Mouse (Mus musculus): ENCODE data around the gene Zbtb22.
"Not testable (repeated sequence)": the region's sequence is repeated elsewhere in the genome, so short reads cannot be mapped to it uniquely, and the experiment has no call there.

The Zbtb22 gene

DNA sequence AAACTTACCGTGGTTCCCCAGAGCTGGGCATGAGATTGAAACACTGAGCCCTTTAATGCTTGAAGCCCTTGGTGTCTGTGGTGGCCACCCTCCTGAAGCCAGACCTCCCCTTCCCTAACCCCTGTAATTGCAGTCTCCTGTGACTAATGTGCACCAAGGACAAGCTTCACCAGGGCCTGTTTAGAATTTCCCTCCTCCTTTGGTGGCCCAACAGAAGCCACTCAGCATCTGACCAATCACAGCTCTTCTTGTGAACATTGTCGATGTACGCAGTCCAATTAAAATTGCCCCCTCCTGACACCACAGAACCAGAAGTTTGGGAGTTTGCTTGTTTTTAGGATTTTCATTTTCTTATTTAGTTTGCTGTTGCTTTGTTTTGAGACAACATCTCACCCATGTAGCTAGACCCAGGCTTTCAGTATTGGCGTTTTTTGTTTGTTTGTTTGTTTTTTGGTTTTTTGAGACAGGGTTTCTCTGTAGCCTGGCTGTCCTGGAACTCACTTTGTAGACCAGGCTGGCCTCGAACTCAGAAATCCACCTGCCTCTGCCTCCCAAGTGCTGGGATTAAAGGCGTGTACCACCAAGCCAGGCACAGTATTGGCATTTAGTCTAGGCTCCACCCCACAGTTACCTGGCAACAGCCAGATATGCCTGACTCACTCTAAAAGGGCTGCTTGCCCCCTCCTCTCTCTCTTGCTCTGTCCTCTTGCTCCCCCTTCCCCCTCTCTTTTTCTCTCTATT lies 11.6 kb upstream of the Zbtb22 start:
- not testable (repeated sequence) for DNase-seq (ENCODE audit: low spot score)

DNA sequence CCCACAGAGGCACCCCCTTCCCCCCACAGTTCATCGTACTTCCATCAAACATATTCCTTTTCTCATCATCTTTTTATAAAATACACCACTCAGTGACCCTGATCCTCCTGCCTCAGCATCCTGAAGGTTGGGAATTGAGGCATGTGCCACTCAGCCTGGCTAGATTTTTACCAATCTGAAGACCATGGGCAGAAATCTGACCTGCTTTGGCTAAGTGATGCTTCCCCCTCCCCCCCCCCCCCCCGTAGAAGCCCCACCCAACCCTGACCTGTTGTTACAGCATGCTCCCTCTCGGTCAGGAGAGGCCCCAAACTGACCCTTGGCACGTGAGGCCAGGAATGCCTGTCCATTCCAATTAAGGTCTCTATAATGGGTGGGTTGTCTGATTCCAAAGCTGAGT lies 10.9 kb upstream of the Zbtb22 start, which contains the start of gene Platr17:
TSS of gene Platr17 (plus strand) at position 301 of the 400 bp plus-strand sequence.
- not testable (repeated sequence) for DNase-seq (ENCODE audit: low spot score)

DNA sequence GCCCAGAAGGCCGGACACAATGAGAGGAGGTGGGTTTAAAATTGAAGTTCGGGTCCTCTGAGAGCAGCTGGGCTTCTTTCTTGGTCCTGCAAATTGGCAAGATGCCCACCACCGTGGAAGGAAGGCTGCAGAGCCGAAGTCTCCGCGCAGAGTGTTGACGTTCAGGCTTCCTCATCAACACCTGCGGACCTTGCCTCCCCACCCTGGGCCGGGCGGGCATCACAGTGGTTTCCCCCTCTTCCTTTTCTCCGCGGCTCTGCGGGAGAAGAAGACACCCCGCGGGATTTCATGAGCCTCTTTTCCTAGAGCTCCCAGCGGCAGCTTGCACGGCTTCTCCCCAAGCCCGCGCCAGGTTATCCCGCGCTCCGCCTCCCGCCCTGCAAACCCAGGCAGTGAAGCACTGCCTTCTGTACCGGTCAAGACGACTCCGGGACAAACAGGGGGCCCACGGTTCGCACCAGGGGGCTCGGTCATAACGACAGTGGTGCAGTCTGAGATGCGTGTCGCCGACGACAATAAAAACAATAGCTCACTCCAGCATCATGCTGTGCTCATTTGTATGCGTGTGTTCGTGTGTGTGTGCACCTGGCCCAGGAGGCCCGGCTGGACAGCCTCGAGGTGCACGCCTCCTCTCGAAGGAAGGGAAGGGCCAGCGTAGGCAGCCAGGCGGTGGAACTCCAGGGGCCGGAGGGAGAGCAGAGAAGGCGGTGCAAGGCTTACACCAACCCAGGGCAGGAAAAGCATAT lies 7.2 kb upstream of the Zbtb22 start:
- no peak for DNase-seq (ENCODE audit: low spot score)

DNA sequence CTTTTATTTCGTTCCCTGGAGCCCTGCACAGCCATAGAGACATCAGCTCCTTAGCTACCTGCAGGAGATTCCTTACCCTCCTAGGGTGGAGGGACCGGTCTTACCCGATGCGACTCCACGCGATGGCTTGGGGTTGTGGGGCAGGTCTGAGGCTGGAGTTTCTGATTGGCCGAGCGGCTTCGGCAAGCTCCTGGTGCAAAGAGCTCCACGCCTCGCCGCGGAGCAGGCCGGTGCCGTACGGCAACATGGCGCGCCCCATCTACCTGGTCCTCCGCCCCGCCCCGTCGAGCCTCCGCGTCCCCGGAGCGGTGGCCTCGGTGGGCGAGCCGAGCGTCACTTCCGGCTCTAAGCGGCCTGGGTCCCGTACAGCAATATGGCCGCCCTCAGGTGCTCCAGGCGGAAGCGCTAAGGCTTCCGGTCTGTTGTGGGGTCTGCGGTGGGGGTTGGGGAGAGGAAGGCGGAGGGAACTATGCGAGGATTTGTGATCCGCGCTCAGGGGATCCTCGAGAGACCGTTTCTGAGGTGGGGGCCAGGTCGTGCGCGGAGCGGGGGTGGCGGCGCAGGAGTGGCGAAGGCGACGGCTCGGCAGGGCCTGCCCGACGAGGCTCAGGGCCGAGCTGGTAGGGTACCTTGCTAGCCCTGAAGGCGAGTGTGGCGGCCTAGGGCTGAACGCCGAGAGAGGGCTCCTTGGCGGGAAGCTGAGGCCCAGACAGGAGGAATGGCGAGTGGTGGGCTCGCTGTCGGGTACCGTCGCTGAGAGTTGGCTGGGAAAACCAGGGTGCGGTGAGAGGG lies 6.4 kb upstream of the Zbtb22 start, which contains the start of gene Daxx:
TSS of gene Daxx (plus strand) at position 338 of the 792 bp plus-strand sequence.
- DNase-seq (ENCODE audit: low spot score) = peak; percentile 96

DNA sequence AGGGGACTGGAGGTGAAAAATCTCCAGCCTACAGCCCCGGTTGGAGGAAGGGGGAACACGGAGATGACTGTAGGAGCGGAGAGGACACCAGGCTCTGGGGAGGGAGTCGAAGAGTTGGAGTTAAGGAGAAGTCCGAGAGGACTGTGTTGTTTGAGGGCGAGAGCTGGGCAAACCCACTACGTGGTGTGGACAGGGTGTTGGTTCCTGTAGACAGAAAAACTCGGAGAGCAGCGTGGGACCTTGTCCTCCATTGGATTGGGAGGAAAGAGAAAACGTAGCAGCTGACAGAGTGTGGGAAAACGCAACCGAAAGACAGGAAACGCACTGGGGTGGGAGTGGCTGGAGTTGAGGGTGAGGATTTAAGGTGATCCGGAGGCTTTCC lies 5.8 kb upstream of the Zbtb22 start:
- no peak for DNase-seq (ENCODE audit: low spot score)

DNA sequence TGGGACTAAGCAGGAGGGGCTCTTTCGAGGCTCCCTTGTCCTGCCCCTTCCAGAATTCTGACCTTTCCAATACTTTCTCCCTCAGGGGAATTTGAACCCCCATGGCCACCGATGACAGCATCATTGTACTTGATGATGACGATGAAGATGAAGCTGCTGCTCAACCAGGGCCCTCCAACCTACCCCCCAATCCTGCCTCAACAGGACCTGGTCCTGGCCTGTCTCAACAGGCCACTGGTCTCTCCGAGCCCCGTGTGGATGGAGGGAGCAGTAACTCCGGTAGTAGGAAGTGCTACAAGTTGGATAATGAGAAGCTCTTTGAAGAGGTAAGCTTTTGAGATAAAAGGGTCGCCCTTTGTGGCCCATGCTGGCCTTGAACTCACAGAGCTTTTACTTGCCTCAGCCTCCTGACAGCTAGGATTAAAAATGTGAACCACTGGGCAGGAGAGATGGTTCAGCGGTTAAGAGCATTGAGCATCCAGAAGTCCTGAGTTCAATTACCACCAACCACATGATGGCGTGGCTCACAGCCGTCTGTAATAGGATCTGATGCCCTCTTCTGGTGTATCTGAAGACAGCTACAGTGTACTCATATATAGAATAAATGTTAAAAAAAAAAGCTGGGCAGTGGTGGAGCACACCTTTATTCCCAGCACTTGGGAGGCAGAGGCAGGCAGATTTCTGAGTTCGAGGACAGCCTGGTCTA lies 5.2 kb upstream of the Zbtb22 start:
- no peak for DNase-seq (ENCODE audit: low spot score)

DNA sequence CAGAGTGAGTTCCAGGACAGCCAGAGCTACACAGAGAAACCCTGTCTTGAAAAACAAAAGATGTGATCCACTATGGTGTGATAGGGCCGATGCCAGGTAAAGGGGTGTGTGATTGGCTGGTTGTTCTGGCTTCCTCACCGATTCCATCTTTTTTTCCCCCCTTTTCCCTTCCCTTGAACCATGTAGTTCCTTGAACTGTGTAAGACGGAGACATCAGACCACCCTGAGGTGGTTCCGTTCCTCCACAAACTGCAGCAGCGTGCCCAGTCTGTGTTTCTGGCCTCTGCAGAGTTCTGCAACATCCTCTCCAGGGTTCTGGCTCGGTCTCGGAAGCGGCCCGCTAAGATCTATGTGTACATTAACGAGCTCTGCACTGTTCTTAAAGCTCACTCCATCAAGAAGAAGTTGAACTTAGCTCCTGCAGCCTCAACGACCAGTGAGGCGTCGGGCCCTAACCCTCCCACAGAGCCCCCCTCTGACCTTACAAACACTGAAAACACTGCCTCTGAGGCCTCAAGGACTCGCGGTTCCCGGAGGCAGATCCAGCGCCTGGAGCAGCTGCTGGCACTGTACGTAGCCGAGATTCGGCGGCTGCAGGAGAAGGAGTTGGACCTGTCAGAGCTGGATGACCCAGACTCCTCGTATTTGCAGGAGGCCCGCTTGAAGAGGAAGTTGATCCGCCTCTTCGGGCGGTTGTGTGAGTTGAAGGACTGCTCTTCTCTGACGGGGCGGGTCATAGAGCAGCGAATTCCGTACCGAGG lies 4.5 kb upstream of the Zbtb22 start:
- no peak for DNase-seq (ENCODE audit: low spot score)

DNA sequence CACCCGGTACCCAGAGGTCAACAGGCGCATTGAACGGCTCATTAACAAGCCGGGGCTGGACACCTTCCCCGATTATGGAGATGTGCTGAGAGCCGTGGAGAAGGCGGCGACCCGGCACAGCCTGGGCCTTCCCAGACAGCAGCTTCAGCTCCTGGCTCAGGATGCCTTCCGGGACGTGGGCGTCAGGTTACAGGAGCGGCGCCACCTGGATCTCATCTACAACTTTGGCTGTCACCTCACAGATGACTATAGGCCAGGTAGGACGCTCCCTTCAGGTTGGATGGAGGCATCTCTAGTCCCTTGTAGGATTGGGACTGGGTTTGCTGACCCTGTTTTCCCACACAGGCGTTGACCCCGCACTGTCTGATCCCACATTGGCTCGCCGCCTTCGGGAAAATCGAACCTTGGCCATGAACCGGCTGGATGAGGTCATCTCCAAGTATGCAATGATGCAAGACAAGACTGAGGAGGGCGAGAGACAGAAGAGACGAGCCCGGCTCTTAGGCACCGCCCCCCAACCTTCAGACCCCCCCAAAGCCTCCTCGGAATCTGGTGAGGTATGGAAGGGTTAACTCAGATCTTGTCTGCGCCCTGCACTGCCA lies 3.8 kb upstream of the Zbtb22 start:
- DNase-seq (ENCODE audit: low spot score) = no peak

DNA sequence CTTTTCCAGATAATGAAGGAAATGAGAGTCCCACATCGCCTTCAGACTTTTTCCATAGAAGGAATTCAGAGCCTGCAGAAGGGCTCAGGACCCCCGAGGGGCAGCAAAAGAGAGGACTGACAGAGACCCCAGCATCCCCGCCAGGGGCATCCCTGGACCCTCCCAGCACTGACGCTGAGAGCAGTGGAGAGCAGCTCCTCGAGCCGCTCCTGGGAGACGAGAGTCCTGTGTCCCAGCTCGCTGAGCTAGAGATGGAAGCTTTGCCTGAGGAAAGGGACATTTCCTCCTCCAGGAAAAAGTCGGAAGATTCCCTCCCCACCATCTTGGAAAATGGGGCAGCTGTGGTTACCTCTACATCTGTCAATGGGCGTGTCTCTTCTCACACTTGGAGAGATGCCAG lies 2.4 kb upstream of the Zbtb22 start:
- no peak for DNase-seq (ENCODE audit: low spot score)

DNA sequence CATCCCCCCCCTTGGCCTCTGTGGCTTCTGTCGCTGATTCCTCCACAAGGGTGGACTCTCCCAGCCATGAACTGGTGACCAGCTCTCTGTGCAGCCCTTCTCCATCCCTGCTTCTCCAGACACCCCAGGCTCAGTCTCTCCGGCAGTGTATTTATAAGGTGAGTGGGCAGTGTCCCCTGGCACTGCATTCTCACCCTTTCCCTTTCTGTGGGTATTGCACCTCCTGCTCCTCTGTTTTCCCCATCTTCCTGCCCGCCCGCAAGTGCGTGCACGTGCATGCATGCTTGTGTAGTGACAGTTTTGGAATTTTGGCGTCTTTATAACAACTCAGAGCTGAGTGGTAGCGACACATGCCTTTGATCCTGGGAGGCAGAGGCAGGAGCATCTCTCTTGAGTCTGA lies 1.8 kb upstream of the Zbtb22 start:
- DNase-seq (ENCODE audit: low spot score) = no peak

DNA sequence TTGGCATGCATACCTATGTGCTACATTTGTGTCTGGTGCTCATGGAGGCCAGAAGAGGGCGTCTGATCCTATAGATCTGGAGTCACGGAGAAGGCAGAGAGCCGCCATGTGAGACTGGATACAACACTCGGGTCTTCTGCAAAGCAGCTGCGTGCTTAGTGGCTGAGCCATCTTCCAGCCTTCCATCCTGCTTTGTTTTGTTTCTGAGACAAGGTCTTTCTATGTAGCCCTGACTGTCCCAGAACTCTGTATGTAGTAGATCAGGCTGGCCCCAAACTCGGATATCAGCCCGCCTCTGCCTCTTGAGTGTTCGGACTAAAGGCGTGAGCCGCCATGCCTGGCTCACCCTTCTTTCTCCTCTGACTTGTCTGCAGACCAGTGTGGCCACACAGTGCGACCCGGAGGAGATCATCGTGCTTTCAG lies 724 bp upstream of the Zbtb22 start:
- DNase-seq (ENCODE audit: low spot score) = no peak

DNA sequence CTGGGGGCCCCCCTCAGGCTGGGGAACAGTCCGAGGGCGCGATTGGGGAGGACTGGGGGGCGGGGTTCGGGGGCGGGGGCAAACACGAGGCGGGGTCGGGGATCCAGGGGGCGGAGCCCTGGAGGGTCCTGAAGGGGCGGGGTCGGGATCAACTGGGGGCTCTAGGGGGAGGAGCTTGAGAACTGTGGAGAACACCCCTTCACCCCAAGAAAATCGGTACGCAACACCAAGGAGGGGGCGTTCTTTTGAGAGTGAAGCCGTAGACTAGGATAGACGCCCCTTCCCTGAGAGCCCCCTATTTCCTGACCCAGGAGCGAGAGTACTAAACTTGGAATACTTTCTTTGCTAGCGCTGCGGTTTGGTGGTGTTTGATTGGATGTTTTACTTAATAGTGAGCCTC lies 590 bp downstream of the Zbtb22 start:
- no peak for DNase-seq (ENCODE audit: low spot score)

DNA sequence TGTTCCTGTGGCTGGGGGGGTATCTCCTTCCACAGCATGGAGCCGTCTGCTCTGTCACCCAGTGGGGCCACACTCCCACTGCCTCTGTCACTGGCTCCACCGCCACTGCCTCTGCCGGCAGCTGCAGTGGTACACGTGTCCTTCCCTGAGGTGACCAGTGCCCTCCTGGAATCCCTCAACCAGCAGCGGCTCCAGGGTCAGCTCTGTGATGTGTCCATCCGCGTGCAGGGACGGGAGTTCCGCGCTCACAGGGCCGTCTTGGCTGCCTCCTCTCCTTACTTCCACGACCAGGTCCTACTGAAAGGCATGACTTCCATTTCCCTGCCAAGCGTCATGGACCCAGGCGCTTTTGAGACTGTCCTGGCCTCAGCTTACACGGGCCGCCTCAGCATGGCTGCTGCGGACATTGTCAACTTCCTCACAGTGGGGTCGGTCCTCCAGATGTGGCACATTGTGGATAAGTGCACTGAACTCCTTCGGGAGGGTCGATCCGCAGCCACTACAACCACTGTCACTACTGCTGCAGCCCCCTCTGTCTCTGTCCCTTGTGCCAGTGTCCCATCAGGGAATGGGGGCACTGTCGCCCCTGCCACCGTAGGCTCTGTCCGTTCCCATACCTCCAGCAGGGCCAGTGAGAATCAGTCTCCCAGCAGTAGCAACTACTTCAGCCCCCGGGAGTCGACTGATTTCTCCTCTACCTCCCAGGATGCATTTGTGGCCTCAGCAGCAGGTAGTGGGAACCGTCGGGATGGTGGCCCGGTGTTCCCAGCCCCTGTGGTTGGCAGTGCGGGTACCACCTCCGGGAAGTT lies 1.3 kb downstream of the Zbtb22 start:
- no peak for DNase-seq (ENCODE audit: low spot score)

DNA sequence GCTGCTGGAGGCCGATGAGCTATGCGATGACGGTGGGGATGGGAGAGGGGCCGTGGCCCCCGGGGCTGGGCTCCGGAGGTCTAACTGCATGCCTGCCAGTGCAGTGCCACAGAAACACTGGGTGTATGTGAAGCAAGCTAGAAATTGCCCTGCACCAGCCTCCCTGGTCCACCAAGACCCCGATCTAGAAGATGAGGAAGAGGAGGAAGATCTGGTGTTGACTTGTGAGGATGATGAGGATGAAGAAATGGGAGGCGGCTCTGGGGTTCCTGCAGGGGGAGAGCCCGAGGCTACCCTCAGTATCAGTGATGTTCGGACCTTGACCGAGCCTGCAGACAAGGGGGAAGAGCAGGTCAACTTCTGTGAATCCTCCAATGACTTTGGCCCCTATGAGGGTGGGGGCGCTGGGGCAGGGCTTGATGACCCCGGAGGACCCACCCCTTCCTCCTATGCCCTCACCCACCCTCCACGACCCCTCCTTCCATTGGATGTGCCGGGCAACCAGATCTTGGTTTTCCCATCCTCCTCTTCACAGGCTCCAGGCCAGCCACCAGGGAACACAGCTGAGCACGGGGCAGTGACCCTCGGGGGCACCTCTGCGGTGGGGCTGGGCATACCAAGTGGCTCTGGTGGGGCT lies 2.1 kb downstream of the Zbtb22 start:
- DNase-seq (ENCODE audit: low spot score) = no peak

DNA sequence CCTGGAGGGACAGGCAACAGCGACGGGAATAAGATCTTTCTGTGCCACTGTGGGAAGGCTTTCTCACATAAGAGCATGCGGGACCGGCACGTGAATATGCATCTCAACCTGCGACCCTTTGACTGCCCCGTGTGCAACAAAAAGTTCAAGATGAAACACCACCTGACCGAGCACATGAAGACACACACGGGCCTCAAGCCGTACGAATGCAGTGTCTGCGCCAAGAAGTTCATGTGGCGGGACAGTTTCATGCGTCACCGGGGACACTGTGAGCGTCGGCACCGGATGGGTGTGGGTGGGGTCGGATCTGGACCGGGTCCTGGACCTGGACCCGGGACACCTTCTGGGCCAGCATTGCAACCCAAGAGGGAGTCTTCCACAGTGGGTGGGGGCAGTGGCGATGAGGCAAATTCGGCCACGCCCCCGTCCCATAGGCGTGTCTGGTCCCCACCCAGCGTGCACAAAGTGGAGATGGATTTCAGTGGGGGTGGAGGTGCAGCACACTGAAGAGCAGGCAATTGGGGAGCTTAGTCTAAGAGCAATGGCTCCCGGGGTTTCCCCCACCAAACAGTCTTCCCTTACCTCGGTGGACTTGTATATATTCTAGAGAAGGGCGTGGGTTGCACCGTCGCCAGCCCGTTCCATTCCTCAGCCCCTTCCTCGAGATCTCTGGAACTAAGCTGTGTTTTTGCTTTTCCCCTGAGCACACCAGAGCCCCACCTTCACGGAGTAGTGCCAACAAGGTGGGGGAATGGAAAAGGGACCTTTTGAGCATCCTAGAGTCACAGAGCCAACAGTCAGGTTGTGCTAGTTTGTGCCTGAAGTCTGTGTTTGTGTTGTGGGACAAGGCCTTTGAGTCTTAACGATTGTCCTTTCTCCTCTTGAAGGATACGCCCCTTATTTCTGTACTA lies 2.8 kb downstream of the Zbtb22 start:
- DNase-seq (ENCODE audit: low spot score) = no peak

DNA sequence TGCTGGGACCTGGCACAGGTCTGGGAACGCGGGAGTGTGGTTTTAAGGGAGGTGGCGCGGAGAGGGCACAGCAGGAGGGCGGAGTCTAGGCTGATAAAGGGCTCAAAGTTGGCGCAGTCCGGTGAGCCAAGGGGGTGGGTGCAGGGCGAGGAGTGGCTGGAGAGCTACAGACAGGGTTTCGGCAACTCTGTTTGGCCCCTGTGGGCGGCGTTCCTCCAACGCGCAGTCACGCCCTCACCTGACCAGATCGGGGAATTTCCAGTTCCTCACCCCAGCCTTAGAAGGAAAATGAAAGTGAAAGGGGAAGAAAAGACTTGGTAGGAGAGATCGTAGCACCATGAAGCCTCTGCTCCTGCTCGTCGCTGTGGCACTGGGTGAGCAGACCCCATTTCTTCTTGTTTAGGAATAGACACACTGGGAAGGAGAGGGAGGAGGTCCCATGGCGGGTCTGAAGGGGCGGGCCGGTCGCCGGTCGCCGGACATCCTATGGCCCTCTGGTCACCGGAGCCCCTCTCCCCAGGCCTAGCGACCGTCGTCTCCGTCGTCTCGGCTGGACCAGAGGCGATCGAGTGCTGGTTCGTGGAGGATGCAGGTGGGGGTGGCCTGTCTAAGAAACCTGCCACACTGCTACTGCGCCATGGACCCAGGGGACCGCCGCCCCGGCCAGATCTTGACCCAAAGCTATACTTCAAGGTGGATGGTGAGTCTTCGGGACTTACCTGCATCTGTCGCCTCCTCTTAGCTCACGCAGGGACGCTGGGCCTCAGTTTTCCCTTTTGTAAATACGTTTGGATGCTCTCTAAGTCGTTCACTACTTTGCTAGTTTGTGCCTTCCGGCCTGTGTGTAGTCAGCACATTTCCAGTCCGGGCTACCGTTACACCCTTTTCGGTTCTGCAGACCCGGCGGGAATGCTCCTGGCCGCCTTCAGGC lies 3.9 kb downstream of the Zbtb22 start:
- no peak for DNase-seq (ENCODE audit: low spot score)
